Mouse (Mus musculus): Measurements from ENCODE around the gene Mybpc2. TPM values are rescaled to one million over a fixed set of nuclear protein-coding genes. Genes with fewer than 3 reads are reported as not detected.

The Mybpc2 gene
- polyA plus RNA-seq (2012; rRNA removed) = 0.04 TPM in 1 of 2 replicates, not detected in the other

DNA sequence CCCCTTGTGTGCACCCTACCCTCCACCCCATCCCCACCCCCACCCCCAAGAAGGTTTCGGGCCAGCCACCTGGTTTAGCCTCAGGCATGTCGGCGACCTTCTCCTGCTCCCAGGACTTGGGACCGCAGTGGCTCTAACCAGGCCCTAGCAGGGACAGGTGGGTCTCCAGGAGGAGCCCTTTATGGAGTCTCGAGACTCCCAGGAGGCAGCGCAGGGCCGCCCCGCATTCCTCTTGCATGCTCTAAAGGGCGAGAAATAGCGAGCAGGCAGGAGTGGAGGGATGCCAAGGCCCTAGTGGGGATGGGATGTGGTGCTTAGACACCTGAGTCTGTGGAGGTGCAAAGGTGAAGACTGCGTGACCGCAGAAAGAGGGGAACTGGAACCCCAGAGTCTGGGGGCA lies at the start of gene Mybpc2:
TSS of gene Mybpc2 (minus strand) at position 155 of the 400 bp plus-strand sequence.
- TF ChIP-seq CTCF (IDR thresholded peaks at IDR 0.05; ENCODE audit: control insufficient read depth, insufficient read depth, insufficient replicate concordance, low read depth, low read length) (no peak), POLR2A (IDR thresholded peaks at IDR 0.05; ENCODE audit: control insufficient read depth, low read depth, low read length) (no peak)
- peaks cover 20% of the 10 kb centered on the region for H3K4me1 ChIP-seq (ENCODE audit: control insufficient read depth, insufficient read depth, low read length)
- H3K36me3 ChIP-seq (ENCODE audit: control insufficient read depth, insufficient read depth, low read length) = no peaks in the 10 kb centered on the region
- no peak within 1 kb of the TSS for H3K27ac ChIP-seq (ENCODE audit: control insufficient read depth, insufficient read depth, low read depth, low read length)
- no peaks in the 10 kb centered on the region for H3K27me3 ChIP-seq (ENCODE audit: control insufficient read depth, insufficient read depth, low read length)
- no peak within 1 kb of the TSS for H3K4me3 ChIP-seq (ENCODE audit: control insufficient read depth, low read depth, low read length)

DNA sequence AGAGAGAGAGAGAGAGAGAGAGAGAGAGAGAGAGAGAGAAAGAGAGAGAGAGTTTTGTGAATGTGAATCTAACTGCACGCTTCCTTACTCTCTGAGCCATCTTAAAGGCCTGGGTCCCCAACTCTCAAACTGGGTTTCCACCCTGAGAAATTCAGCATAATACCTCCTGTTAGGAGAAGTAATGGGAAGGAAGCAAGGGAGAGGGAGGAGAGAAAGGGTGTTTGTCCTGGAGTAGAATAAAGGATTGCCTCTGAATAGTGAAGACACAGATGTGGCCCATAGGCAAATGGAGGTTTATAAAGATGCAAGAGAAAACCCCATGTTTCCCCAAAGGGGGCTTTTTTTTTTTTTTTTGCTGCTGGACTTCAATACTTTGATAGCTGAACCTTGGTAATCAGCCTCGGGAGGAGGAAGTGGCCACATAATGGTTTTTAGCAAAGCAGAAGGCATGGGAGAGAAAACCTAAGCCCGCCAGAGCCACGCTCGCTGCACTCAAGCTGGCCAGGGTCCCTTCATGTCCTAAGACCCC lies 48.6 kb upstream of the Mybpc2 start:
- Histone ChIP-seq H3K27me3 (ENCODE audit: control insufficient read depth, insufficient read depth, low read length) (no peaks in the 10 kb centered on the region), H3K4me1 (ENCODE audit: control insufficient read depth, insufficient read depth, low read length) (no peaks in the 10 kb centered on the region), H3K4me3 (ENCODE audit: control insufficient read depth, low read depth, low read length) (no peak overlapping the region), H3K27ac (ENCODE audit: control insufficient read depth, insufficient read depth, low read depth, low read length) (no peak overlapping the region), H3K36me3 (ENCODE audit: control insufficient read depth, insufficient read depth, low read length) (no peaks in the 10 kb centered on the region)
- TF ChIP-seq POLR2A (IDR thresholded peaks at IDR 0.05; ENCODE audit: control insufficient read depth, low read depth, low read length) (no peak), CTCF (IDR thresholded peaks at IDR 0.05; ENCODE audit: control insufficient read depth, insufficient read depth, insufficient replicate concordance, low read depth, low read length) (no peak)

GRCm38 (mm10) chr7:44572213-44572701 lies 47.8 kb upstream of the Mybpc2 start, which contains the start of gene Napsa:
Gene Napsa, plus strand, starts transcription at chr7:44572380.
- H3K27me3 ChIP-seq (ENCODE audit: control insufficient read depth, insufficient read depth, low read length) = no peaks in the 10 kb centered on the region
- H3K36me3 ChIP-seq (ENCODE audit: control insufficient read depth, insufficient read depth, low read length) = no peaks in the 10 kb centered on the region
- TF ChIP-seq POLR2A (IDR thresholded peaks at IDR 0.05; ENCODE audit: control insufficient read depth, low read depth, low read length) (no peak), CTCF (IDR thresholded peaks at IDR 0.05; ENCODE audit: control insufficient read depth, insufficient read depth, insufficient replicate concordance, low read depth, low read length) (no peak)
- no peak within 1 kb of the TSS for H3K27ac ChIP-seq (ENCODE audit: control insufficient read depth, insufficient read depth, low read depth, low read length)
- H3K4me1 ChIP-seq (ENCODE audit: control insufficient read depth, insufficient read depth, low read length) = no peaks in the 10 kb centered on the region
- H3K4me3 ChIP-seq (ENCODE audit: control insufficient read depth, low read depth, low read length) = no peak within 1 kb of the TSS

DNA sequence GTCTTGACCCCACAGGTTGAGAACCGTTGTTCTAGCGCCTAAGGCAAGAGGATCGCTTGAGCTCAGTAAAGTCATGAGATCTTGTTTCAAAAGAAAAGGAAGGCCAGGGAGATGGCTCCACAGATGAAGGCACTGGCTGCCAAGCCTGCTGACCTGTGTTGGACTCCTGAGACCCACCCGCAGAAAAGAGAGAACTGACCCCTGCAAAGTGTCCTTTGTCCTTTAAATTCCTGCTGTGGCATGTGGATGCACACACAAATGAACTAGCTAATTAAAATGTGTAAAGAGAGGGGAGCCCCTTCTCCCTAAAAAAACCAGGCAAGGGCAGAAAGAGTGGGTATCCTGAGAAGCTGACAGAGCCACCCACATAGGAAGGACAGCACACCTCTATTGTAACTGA lies 47.4 kb upstream of the Mybpc2 start:
- no peak for TF ChIP-seq POLR2A (IDR thresholded peaks at IDR 0.05; ENCODE audit: control insufficient read depth, low read depth, low read length)
- no peak for TF ChIP-seq CTCF (IDR thresholded peaks at IDR 0.05; ENCODE audit: control insufficient read depth, insufficient read depth, insufficient replicate concordance, low read depth, low read length)
- Histone ChIP-seq H3K4me3 (ENCODE audit: control insufficient read depth, low read depth, low read length) (no peak overlapping the region), H3K27ac (ENCODE audit: control insufficient read depth, insufficient read depth, low read depth, low read length) (no peak overlapping the region), H3K27me3 (ENCODE audit: control insufficient read depth, insufficient read depth, low read length) (no peaks in the 10 kb centered on the region), H3K36me3 (ENCODE audit: control insufficient read depth, insufficient read depth, low read length) (no peaks in the 10 kb centered on the region), H3K4me1 (ENCODE audit: control insufficient read depth, insufficient read depth, low read length) (no peaks in the 10 kb centered on the region)

- Histone ChIP-seq H3K4me1 (ENCODE audit: control insufficient read depth, insufficient read depth, low read length) (no peaks in the 10 kb centered on the region), H3K27me3 (ENCODE audit: control insufficient read depth, insufficient read depth, low read length) (no peaks in the 10 kb centered on the region), H3K36me3 (ENCODE audit: control insufficient read depth, insufficient read depth, low read length) (no peaks in the 10 kb centered on the region), H3K4me3 (ENCODE audit: control insufficient read depth, low read depth, low read length) (no peak overlapping the region), H3K27ac (ENCODE audit: control insufficient read depth, insufficient read depth, low read depth, low read length) (no peak overlapping the region)
- TF ChIP-seq POLR2A (IDR thresholded peaks at IDR 0.05; ENCODE audit: control insufficient read depth, low read depth, low read length) (no peak), CTCF (IDR thresholded peaks at IDR 0.05; ENCODE audit: control insufficient read depth, insufficient read depth, insufficient replicate concordance, low read depth, low read length) (no peak)
Measured at GRCm38 (mm10) chr7:44570989-44571388, 46.5 kb upstream of the Mybpc2 start.

- Histone ChIP-seq H3K4me3 (ENCODE audit: control insufficient read depth, low read depth, low read length) (no peak overlapping the region), H3K27ac (ENCODE audit: control insufficient read depth, insufficient read depth, low read depth, low read length) (no peak overlapping the region), H3K4me1 (ENCODE audit: control insufficient read depth, insufficient read depth, low read length) (no peaks in the 10 kb centered on the region), H3K36me3 (ENCODE audit: control insufficient read depth, insufficient read depth, low read length) (no peaks in the 10 kb centered on the region), H3K27me3 (ENCODE audit: control insufficient read depth, insufficient read depth, low read length) (no peaks in the 10 kb centered on the region)
- TF ChIP-seq CTCF (IDR thresholded peaks at IDR 0.05; ENCODE audit: control insufficient read depth, insufficient read depth, insufficient replicate concordance, low read depth, low read length) (no peak), POLR2A (IDR thresholded peaks at IDR 0.05; ENCODE audit: control insufficient read depth, low read depth, low read length) (no peak)
Measured at GRCm38 (mm10) chr7:44568803-44569202, 44.3 kb upstream of the Mybpc2 start.

DNA sequence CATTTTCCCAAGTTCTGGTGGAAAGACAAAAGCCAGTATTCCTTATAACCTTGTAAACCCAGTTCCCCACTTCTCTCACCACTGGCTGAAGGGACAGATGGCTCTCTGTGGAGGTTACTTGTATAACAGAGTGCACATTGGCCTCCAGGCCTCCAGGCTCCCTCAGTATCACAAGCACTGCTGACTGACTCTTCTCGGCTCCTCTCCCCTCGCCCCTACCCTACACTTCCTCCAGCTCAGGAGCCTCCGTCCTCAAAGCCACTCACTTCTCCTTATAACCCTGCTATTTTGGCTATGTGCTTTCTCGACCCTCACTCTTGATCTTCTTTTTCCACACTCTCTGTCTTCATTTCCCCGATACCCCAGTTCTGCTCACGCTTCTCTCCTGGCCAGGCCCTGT lies 41.0 kb upstream of the Mybpc2 start:
- no peaks in the 10 kb centered on the region for H3K36me3 ChIP-seq (ENCODE audit: control insufficient read depth, insufficient read depth, low read length)
- no peaks in the 10 kb centered on the region for H3K4me1 ChIP-seq (ENCODE audit: control insufficient read depth, insufficient read depth, low read length)
- no peak for TF ChIP-seq POLR2A (IDR thresholded peaks at IDR 0.05; ENCODE audit: control insufficient read depth, low read depth, low read length)
- TF ChIP-seq CTCF (IDR thresholded peaks at IDR 0.05; ENCODE audit: control insufficient read depth, insufficient read depth, insufficient replicate concordance, low read depth, low read length) = no peak
- H3K27me3 ChIP-seq (ENCODE audit: control insufficient read depth, insufficient read depth, low read length) = no peaks in the 10 kb centered on the region
- no peak overlapping the region for H3K4me3 ChIP-seq (ENCODE audit: control insufficient read depth, low read depth, low read length)
- no peak overlapping the region for H3K27ac ChIP-seq (ENCODE audit: control insufficient read depth, insufficient read depth, low read depth, low read length)

All from testis, adult 2 months (tissue).